Mouse (Mus musculus): Measurements from ENCODE around the gene Sox5.

DNA sequence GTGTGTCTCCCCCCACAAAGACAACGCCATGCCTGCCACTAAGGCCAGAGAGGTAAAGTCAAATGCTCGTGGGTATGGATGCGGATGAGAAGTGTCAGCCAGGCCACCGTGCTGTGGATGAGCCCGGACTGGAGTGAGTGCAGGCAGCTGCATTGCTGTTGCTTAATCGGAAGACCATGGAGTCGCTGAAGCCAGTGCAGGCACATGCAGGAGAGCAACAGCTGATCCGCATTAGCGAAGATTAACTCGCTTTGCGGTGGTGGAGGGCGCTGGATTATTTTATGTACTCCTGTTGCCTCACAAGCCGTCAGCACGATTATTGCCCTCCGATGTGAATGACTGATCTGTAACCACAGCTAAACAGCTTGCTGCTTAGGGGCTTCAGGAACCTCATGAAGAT is 922.2 kb downstream of the Sox5 start:
- no peak for TF ChIP-seq CTCF (conservative IDR thresholded peaks at IDR 0.05 in 1 of 2, IDR thresholded peaks at IDR 0.05 in 1 of 2; ENCODE audit: low read depth in 2 of 2, low read length in 2 of 2)
- TF ChIP-seq MYC (IDR thresholded peaks at IDR 0.05; ENCODE audit: low read depth, low read length): no peak
- no peak for TF ChIP-seq POLR2A (IDR thresholded peaks at IDR 0.05; ENCODE audit: low read depth, low read length)
- no peak for TF ChIP-seq EP300 (IDR thresholded peaks at IDR 0.05; ENCODE audit: low read length)
- TF ChIP-seq MAX (IDR thresholded peaks at IDR 0.05; ENCODE audit: low read length): no peak
- TF ChIP-seq POLR2AphosphoS2 (IDR thresholded peaks at IDR 0.05; ENCODE audit: low read depth, low read length): no peak
- TF ChIP-seq UBTF (IDR thresholded peaks at IDR 0.05; ENCODE audit: low read depth, low read length): no peak
- no peak for TF ChIP-seq ZNF384 (IDR thresholded peaks at IDR 0.05; ENCODE audit: low read depth, low read length)
- TF ChIP-seq BHLHE40 (IDR thresholded peaks at IDR 0.05; ENCODE audit: low read depth, low read length): no peak
- no peak for TF ChIP-seq CHD1 (IDR thresholded peaks at IDR 0.05; ENCODE audit: low read depth, low read length)
- no peak for TF ChIP-seq CHD2 (IDR thresholded peaks at IDR 0.05; ENCODE audit: low read length)
- TF ChIP-seq GABPA (IDR thresholded peaks at IDR 0.05; ENCODE audit: insufficient replicate concordance, low read depth, low read length): no peak

Data from CH12.LX (cell line).